Mouse (Mus musculus) erythroblast, embryonic 14.5 days (primary cell): ENCODE data around the gene Smo. TPM values are rescaled to one million over a fixed set of nuclear protein-coding genes. Genes with fewer than 3 reads are reported as not detected.

Source experiments
- H3K27me3 ChIP-seq: 2 replicates; pipeline ENCODE4 v1.6.1; 2012; ENCODE audit warnings: inconsistent platforms; ENCODE audit not compliant: control insufficient read depth
- H3K36me3 ChIP-seq: 2 replicates; pipeline ENCODE4 v1.6.1; 2012; ENCODE audit warnings: mild to moderate bottlenecking, inconsistent platforms; ENCODE audit not compliant: control insufficient read depth
- H3K4me1 ChIP-seq: 2 replicates; pipeline ENCODE4 v1.6.1; 2012; ENCODE audit warnings: inconsistent platforms; ENCODE audit not compliant: control insufficient read depth
- H3K4me3 ChIP-seq: replicated peaks from 2 replicates; pipeline ENCODE3; 2012; ENCODE audit warnings: moderate library complexity, mild to moderate bottlenecking, inconsistent platforms
- H3K9me3 ChIP-seq: 2 replicates; pipeline ENCODE4 v1.6.1; 2012; ENCODE audit warnings: low read length, inconsistent platforms, mixed read lengths; ENCODE audit not compliant: control insufficient read depth
- GATA1 ChIP-seq: IDR thresholded peaks from 2 replicates; pipeline ENCODE4 v1.6.1; 2012; ENCODE audit warnings: low read length, inconsistent platforms, mixed read lengths
- TAL1 ChIP-seq: IDR thresholded peaks from 3 replicates; pipeline ENCODE4 v1.6.1; 2012; ENCODE audit warnings: low read length, inconsistent platforms, mixed read lengths
- polyA plus RNA-seq: library from polyadenylated mRNA; stranded (reverse); fragments of >175 nt; gene quantifications from 2 replicates; pipeline ENCODE4 v1.2.3, GENCODE M21; 2012

The Smo gene
- polyA plus RNA-seq, 1 experiment = 0.42 TPM

- H3K4me1 ChIP-seq = peaks cover 24% of the 10 kb centered on the region
- H3K4me3 ChIP-seq = no peak overlapping the region
- TF ChIP-seq TAL1 = no peak
- TF ChIP-seq GATA1 = no peak
- no peaks in the 10 kb centered on the region; the same call in 1 of the 2 replicates for H3K27me3 ChIP-seq
- no peaks in the 10 kb centered on the region for H3K9me3 ChIP-seq
- H3K36me3 ChIP-seq = peaks cover 90% of the 10 kb centered on the region
Observed at GRCm38 (mm10) chr6:29717952-29718521, 17.3 kb upstream of the Smo start.

DNA sequence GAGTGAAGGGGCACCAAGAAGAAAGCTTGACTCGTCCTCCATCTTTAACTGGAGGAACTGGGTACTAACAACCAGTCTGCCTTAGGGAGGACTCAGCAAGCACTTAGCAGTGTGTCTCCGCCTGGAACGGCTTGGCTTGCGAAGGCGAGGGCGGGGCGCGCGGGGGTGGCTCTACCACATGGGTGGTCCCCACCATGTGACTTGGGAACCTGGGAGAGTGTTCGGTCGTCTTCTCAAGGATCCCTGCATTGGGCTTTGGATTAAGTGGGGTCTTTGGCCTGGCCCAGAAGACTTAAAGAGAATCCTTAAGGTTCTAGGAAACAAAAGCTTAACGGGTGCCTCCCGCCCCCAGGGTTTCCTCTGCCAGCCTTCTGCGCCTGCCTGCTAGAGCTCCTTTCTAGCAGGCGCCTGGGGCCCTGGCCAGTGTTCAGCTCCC, 16.4 kb upstream of the Smo start:
- no peak for TF ChIP-seq TAL1
- no peak for TF ChIP-seq GATA1
- H3K4me3 ChIP-seq = no peak overlapping the region
- H3K4me1 ChIP-seq = peaks cover 24% of the 10 kb centered on the region
- H3K9me3 ChIP-seq = peaks cover 3% of the 10 kb centered on the region
- H3K36me3 ChIP-seq = peaks cover 84% of the 10 kb centered on the region
- H3K27me3 ChIP-seq = peaks cover 3% of the 10 kb centered on the region; the same call in 1 of the 2 replicates

- TF ChIP-seq GATA1 (no peak), TAL1 (no peak)
- Histone ChIP-seq H3K4me1 (peaks cover 18% of the 10 kb centered on the region), H3K27me3 (peaks cover 3% of the 10 kb centered on the region; the same call in 1 of the 2 replicates), H3K36me3 (peaks cover 54% of the 10 kb centered on the region), H3K4me3 (no peak overlapping the region), H3K9me3 (peaks cover 3% of the 10 kb centered on the region)
Observed at GRCm38 (mm10) chr6:29721890-29722289, 13.4 kb upstream of the Smo start.

DNA sequence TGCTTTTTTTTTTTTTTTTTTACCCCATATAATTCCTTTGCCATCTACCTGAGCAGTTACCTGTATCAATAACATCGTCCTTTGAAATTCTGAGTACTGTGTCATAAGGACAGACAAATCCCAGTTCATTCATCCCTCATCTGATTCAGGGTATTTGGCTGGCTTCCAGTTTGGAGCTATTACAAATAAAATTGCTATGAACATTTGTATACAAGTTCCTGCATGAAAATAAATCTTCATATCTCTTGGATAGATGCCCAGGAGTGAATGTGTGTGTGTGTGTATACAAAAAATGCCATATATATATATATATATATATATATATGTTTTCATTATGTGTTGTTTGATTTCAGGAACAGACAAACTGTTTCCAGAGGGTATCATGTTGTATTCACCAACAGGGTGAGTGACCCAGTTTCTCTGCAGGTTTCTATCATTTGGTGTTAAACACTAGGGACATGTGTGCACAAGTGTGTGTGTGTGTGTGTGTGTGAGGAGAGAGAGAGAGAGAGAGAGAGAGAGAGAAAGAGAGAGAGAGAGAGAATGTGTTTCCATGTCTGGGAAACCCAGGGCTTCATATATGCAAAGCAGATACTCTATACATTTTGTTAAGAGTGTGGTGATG, 8.6 kb upstream of the Smo start:
- H3K36me3 ChIP-seq = peaks cover 6% of the 10 kb centered on the region
- H3K4me1 ChIP-seq = peaks cover 5% of the 10 kb centered on the region
- peaks cover 3% of the 10 kb centered on the region for H3K9me3 ChIP-seq
- TF ChIP-seq TAL1 = no peak
- TF ChIP-seq GATA1 = no peak
- H3K27me3 ChIP-seq = peaks cover 25% of the 10 kb centered on the region
- no peak overlapping the region for H3K4me3 ChIP-seq

- Histone ChIP-seq H3K36me3 (peaks cover 2% of the 10 kb centered on the region; the same call in 1 of the 2 replicates), H3K9me3 (peaks cover 3% of the 10 kb centered on the region), H3K27me3 (peaks cover 39% of the 10 kb centered on the region), H3K4me1 (peaks cover 5% of the 10 kb centered on the region), H3K4me3 (no peak overlapping the region)
- TF ChIP-seq TAL1 (no peak), GATA1 (no peak)
Observed at GRCm38 (mm10) chr6:29728035-29728434, 7.3 kb upstream of the Smo start.

GRCm38 (mm10) chr6:29729491-29729890, 5.8 kb upstream of the Smo start:
- H3K4me1 ChIP-seq = peaks cover 5% of the 10 kb centered on the region
- H3K27me3 ChIP-seq = peaks cover 49% of the 10 kb centered on the region
- H3K9me3 ChIP-seq = no peaks in the 10 kb centered on the region
- no peaks in the 10 kb centered on the region for H3K36me3 ChIP-seq
- TF ChIP-seq TAL1 (no peak), GATA1 (no peak)
- no peak overlapping the region for H3K4me3 ChIP-seq

- H3K4me1 ChIP-seq = peaks cover 27% of the 10 kb centered on the region
- TF ChIP-seq GATA1 (no peak), TAL1 (no peak)
- H3K36me3 ChIP-seq = no peaks in the 10 kb centered on the region; the same call in 1 of the 2 replicates
- H3K4me3 ChIP-seq = peak overlapping the region; percentile 73
- peaks cover 63% of the 10 kb centered on the region for H3K27me3 ChIP-seq
- no peaks in the 10 kb centered on the region; the same call in 1 of the 2 replicates for H3K9me3 ChIP-seq
Observed at GRCm38 (mm10) chr6:29735689-29736451, 567 bp downstream of the Smo start.

DNA sequence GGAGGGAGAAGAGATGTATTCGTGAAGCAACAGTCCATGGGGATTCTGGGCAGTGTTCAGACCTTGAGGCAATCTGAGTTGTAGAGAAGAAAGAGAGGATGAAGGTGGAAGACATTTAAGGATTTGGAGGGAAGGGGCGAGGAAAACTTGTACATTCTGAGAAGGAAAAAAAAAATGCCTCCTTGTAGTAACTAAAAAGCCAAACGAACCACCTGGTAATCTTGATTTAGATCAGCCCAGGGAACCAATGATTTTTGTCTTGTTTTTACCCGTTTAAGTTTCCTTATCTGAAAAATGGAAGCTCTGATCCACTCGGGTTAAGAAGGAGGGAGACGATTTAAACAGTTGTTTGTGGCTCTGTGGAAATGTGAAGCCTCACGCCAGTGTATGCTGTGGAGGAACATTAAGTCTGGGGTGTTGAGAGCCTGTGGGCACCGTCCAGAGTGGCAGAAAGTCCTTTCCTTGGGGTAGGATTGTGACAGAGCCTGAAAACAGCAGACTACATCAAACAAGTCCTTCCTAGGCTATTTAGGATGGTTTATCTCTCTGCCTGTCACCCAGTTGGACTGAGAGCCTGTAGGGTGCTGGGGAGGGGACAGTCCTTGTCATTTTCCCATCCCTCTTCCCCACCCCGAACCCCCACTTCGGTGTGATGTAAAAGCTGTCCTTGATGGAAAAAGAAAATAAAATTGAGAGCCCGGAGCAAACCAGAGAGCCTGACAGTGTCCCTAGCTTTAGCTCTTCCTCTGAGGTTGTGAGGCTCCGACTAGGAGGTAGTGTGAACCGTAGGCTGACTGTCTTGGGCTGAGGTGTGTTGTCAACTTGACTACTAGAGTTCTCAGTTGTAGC, 1.5 kb downstream of the Smo start:
- peaks cover 27% of the 10 kb centered on the region for H3K4me1 ChIP-seq
- no peaks in the 10 kb centered on the region; the same call in 1 of the 2 replicates for H3K36me3 ChIP-seq
- TF ChIP-seq GATA1 (no peak), TAL1 (no peak)
- no peaks in the 10 kb centered on the region; the same call in 1 of the 2 replicates for H3K9me3 ChIP-seq
- H3K4me3 ChIP-seq = peak overlapping the region; percentile 73
- peaks cover 59% of the 10 kb centered on the region for H3K27me3 ChIP-seq
